ENCODE assay signal across 7 mouse cellular contexts in the genomic region with DNA sequence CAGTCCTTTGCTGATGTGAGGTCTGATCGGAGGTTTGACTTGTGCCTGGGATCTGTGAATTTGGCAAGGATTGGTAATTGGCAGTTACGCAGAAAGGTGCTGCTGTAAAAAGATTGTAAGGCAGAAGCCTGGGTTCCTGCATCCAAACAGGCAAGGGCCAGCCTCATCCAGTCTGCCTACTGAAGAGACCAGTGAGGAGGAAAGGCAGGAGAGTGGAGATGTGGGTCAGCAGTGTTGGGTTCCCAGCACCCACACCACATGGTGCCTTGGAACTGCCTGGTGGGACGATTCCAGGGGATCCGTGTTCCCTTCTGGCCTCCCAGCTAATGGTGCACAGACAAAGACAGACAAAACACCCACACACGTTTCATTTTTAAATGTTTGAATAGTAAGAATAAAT. TPM values are rescaled to one million over a fixed set of nuclear protein-coding genes. Genes with fewer than 3 reads are reported as not detected.
DNase-seq lines count a peak whose midpoint lies in the region; ATAC-seq lines count a peak whose summit lies in the region.

No protein-coding gene starts in this region.

- peak overlapping the region; percentile 63 for H3K4me2 ChIP-seq in lung, embryonic 15.5 days
- H3K4me2 ChIP-seq in hindbrain, embryonic 15.5 days, result peak overlapping the region; percentile 63
- peak overlapping the region; percentile 67 for H3K4me2 ChIP-seq in midbrain, embryonic 11.5 days

- 53% methylated on average over 5 of the region's 5 CpGs for WGBS in lung, embryonic 15.5 days
- WGBS in hindbrain, embryonic 15.5 days, result 68% methylated on average over 5 of the region's 5 CpGs
- 65% methylated on average over 5 of the region's 5 CpGs for WGBS in midbrain, embryonic 11.5 days

- peaks cover 17% of the 10 kb centered on the region for H3K36me3 ChIP-seq in lung, embryonic 15.5 days
- H3K36me3 ChIP-seq in hindbrain, embryonic 15.5 days, result peaks cover 18% of the 10 kb centered on the region
- H3K36me3 ChIP-seq in midbrain, embryonic 11.5 days (ENCODE audit: control insufficient read depth, insufficient read depth, low read length), result peaks cover 12% of the 10 kb centered on the region

- no peak overlapping the region for H3K27ac ChIP-seq in lung, embryonic 15.5 days
- H3K27ac ChIP-seq in hindbrain, embryonic 15.5 days (replicated peaks), result peak overlapping the region; percentile 86
- H3K27ac ChIP-seq in midbrain, embryonic 11.5 days (ENCODE audit: low read depth, low read length), result no peak overlapping the region

- H3K27me3 ChIP-seq in lung, embryonic 15.5 days, result no peaks in the 10 kb centered on the region
- H3K27me3 ChIP-seq in hindbrain, embryonic 15.5 days, result no peaks in the 10 kb centered on the region
- no peaks in the 10 kb centered on the region for H3K27me3 ChIP-seq in midbrain, embryonic 11.5 days (ENCODE audit: control insufficient read depth, insufficient read depth, low read length)

- H3K9ac ChIP-seq in lung, embryonic 15.5 days, result peak overlapping the region; percentile 79
- peak overlapping the region; percentile 69 for H3K9ac ChIP-seq in hindbrain, embryonic 15.5 days
- peak overlapping the region; percentile 80 for H3K9ac ChIP-seq in midbrain, embryonic 11.5 days (ENCODE audit: low read length)

- DNase-seq in lung, adult 18-20 months, result no peak
- peak; percentile 10 to 19 for DNase-seq in cerebellum, postnatal 36 days
- no peak for DNase-seq in midbrain, embryonic 11.5 days (ENCODE audit: low spot score, missing footprints)
- DNase-seq in thymus, adult 18-20 months, result no peak
- DNase-seq in yolk sac, embryonic 10.5 days (ENCODE audit: low spot score), result no peak

- no peak for ATAC-seq in lung, embryonic 15.5 days (ENCODE audit: borderline replicate concordance, extremely low read depth, low FRiP score, low TSS enrichment)
- ATAC-seq in hindbrain, embryonic 15.5 days (ENCODE audit: low FRiP score, low read depth), result no peak
- ATAC-seq in midbrain, embryonic 11.5 days (ENCODE audit: low FRiP score), result no peak

- H3K4me1 ChIP-seq in lung, embryonic 15.5 days, result peaks cover 10% of the 10 kb centered on the region
- peaks cover 23% of the 10 kb centered on the region for H3K4me1 ChIP-seq in hindbrain, embryonic 15.5 days (replicated peaks)
- peaks cover 8% of the 10 kb centered on the region for H3K4me1 ChIP-seq in midbrain, embryonic 11.5 days (ENCODE audit: control insufficient read depth, insufficient read depth, low read length)

- H3K9me3 ChIP-seq in lung, embryonic 15.5 days, result no peaks in the 10 kb centered on the region
- no peaks in the 10 kb centered on the region for H3K9me3 ChIP-seq in hindbrain, embryonic 15.5 days
- no peaks in the 10 kb centered on the region for H3K9me3 ChIP-seq in midbrain, embryonic 11.5 days (ENCODE audit: control insufficient read depth, low read length)

- H3K4me3 ChIP-seq in lung, embryonic 15.5 days, result peak overlapping the region; percentile 86
- H3K4me3 ChIP-seq in hindbrain, embryonic 15.5 days, result peak overlapping the region; percentile 52
- peak overlapping the region; percentile 82 for H3K4me3 ChIP-seq in midbrain, embryonic 11.5 days (ENCODE audit: low read depth, low read length)

RNA-seq across cellular contexts. Expression of a gene that starts 1.1 kb away (rescaled TPM):
- 13.1 and 13.5 TPM in 2 replicates for polyA plus RNA-seq in lung, embryonic 15.5 days (2015; fragmentation: Nextera tagmentation; extraction: Ambion mirVana)
- polyA plus RNA-seq in hindbrain, embryonic 15.5 days (2015; fragmentation: Nextera tagmentation; extraction: Ambion mirVana), result 14.2 and 14.8 TPM in 2 replicates
- polyA plus RNA-seq in midbrain, embryonic 11.5 days (2014; fragmentation: Nextera tagmentation; extraction: Ambion mirVana), result 17.3 and 17.9 TPM in 2 replicates

RNA-seq across cellular contexts. Expression of a gene that starts 18.5 kb away (rescaled TPM):
- 3.5 and 4.4 TPM in 2 replicates for polyA plus RNA-seq in lung, embryonic 15.5 days (2015; fragmentation: Nextera tagmentation; extraction: Ambion mirVana)
- polyA plus RNA-seq in hindbrain, embryonic 15.5 days (2015; fragmentation: Nextera tagmentation; extraction: Ambion mirVana), result 7.3 and 8.5 TPM in 2 replicates
- 6.7 and 8.7 TPM in 2 replicates for polyA plus RNA-seq in midbrain, embryonic 11.5 days (2014; fragmentation: Nextera tagmentation; extraction: Ambion mirVana)

RNA-seq across cellular contexts. Expression of a gene that starts 26.4 kb away (rescaled TPM):
- 0.15 and 0.33 TPM in 2 replicates for polyA plus RNA-seq in lung, embryonic 15.5 days (2015; fragmentation: Nextera tagmentation; extraction: Ambion mirVana)
- polyA plus RNA-seq in hindbrain, embryonic 15.5 days (2015; fragmentation: Nextera tagmentation; extraction: Ambion mirVana), result 0.47 and 0.54 TPM in 2 replicates
- polyA plus RNA-seq in midbrain, embryonic 11.5 days (2014; fragmentation: Nextera tagmentation; extraction: Ambion mirVana), result 0.23 and 0.64 TPM in 2 replicates

RNA-seq across cellular contexts. Expression of a gene that starts 36.3 kb away (rescaled TPM):
- polyA plus RNA-seq in lung, embryonic 15.5 days (2015; fragmentation: Nextera tagmentation; extraction: Ambion mirVana), result 1.2 and 1.7 TPM in 2 replicates
- polyA plus RNA-seq in hindbrain, embryonic 15.5 days (2015; fragmentation: Nextera tagmentation; extraction: Ambion mirVana), result 1.6 and 1.7 TPM in 2 replicates
- 0.63 and 0.70 TPM in 2 replicates for polyA plus RNA-seq in midbrain, embryonic 11.5 days (2014; fragmentation: Nextera tagmentation; extraction: Ambion mirVana)

RNA-seq across cellular contexts. Expression of a gene that starts 54.0 kb away (rescaled TPM):
- not detected in 2 replicates for polyA plus RNA-seq in lung, embryonic 15.5 days (2015; fragmentation: Nextera tagmentation; extraction: Ambion mirVana)
- polyA plus RNA-seq in hindbrain, embryonic 15.5 days (2015; fragmentation: Nextera tagmentation; extraction: Ambion mirVana), result 0.08 TPM in 2 replicates
- not detected in 2 replicates for polyA plus RNA-seq in midbrain, embryonic 11.5 days (2014; fragmentation: Nextera tagmentation; extraction: Ambion mirVana)

Comparison
In these comparisons a context has a peak if more than half of its experiments do, and no peak if none do; other contexts are left out.
1. DNase-seq: peak in cerebellum, postnatal 36 days (2 of 2); none in lung, adult 18-20 months (0 of 2), midbrain, embryonic 11.5 days (single experiment), thymus, adult 18-20 months (0 of 2) and yolk sac, embryonic 10.5 days (single experiment).
2. Peak in every context shown above with its lines, with median percentiles within 50 percentile points of each other: H3K4me2 ChIP-seq, H3K4me3 ChIP-seq and H3K9ac ChIP-seq.